Mouse (Mus musculus) v-Abl transformed pro-B cells (cell line): ENCODE results near the gene Plxna1.

Experiments
- in situ Hi-C, 2 experiments: fragments of 400-800 bp; cut with MboI; formaldehyde crosslinking; loops; one replicate each; pipeline ENCODE4 v1.15.1; 2025; ENCODE audit not compliant: unreplicated experiment in 2 of 2

The Plxna1 gene

DNA sequence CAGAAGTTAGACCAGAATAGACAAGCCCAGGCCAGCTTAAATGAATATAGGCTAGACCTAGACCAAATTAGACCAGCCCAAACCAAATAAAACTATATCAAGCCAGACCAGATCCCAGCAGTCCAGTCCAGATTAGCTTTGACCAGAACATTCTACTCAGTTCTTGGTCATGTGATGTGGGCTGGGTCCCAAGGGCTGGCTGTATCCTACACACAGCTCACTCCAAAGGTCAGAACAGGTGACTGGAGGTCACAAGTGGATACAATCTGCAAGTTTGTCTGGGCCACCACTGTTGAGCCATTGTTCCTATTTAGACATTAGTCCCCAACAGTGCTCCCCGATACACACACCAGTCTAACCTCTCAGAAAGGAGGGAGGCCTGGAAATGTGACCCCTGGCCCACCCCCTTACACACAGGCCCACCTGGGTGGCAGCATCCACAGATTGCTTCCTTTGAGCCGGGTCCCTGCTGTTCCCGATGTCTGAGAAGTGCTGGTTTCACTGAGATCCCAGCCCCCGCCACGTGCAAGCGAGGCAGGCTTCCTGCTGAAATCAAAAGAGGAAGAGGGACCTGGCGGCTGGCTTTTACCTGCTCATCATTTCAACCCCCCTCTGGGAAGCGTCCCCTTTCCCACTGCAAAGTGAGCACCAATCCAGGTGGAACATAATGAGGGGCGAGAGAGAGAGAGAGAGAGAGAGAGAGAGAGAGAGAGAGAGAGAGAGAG is 76.7 kb downstream of the Plxna1 start:
- in situ Hi-C loops, result loop anchor here in 1 of 2 experiments (5.0 kb wide), 1 partner anchor 72 kb away; no protein-coding TSS in a partner anchor

DNA sequence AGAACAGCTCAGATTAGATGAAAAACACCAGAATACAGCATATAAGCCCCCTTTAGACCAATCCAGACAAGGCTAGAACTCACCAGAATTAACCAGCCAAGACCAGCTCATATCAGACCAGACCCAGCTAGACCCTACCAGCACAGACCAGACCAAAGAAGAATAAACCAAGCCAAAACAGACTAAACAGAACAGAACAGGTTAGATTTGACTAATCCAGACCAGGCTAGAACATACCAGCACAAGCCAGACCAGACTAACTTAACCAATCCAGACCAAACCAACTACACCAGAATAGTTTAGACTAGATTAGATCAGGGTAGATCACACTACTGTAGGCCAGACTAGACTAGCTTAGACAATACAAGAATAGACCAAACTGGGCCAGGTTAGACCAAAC is 77.3 kb downstream of the Plxna1 start:
- in situ Hi-C loops, result loop anchor here in 1 of 2 experiments (5.0 kb wide), 1 partner anchor 72 kb away; no protein-coding TSS in a partner anchor

DNA sequence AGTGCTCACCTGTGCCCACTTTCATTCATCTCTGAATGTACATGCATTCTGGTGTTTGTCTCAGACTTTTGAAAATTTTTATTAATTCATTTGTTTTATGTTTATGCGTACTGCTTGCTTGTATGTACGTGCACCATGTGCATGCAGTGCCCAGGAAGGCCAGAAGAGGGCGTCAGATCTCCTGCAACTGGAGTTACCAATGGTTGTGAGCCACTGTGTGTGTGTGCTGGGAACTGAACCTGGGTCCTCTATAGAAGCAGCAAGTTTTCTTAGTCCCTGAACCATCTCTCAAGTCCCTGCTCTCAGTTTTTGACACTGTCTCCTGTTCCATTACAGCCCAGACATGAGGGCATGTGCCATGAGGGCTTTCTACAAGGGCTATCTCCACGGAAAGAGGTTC is 79.3 kb downstream of the Plxna1 start:
- in situ Hi-C loops, result no loop called here

DNA sequence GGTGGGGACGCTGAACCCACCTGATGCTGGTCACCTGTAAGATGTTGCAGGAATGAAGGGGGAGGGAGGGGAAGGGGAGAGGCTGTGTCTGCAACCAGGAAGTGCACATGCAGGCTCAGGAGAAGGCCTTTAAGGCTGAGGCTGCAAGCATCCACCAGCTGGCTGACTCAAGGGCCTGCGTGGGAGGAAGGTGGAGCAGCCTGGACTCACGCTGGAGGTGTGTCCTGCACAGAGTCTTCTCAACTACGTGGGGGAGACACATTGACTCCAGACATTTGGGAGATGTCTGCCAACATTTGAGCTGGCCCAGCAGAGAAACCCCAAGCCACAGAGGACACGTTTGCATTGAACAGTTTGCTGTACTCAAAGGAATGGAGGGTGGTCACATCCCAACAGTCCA is 79.8 kb downstream of the Plxna1 start:
- in situ Hi-C loops, result no loop called here

DNA sequence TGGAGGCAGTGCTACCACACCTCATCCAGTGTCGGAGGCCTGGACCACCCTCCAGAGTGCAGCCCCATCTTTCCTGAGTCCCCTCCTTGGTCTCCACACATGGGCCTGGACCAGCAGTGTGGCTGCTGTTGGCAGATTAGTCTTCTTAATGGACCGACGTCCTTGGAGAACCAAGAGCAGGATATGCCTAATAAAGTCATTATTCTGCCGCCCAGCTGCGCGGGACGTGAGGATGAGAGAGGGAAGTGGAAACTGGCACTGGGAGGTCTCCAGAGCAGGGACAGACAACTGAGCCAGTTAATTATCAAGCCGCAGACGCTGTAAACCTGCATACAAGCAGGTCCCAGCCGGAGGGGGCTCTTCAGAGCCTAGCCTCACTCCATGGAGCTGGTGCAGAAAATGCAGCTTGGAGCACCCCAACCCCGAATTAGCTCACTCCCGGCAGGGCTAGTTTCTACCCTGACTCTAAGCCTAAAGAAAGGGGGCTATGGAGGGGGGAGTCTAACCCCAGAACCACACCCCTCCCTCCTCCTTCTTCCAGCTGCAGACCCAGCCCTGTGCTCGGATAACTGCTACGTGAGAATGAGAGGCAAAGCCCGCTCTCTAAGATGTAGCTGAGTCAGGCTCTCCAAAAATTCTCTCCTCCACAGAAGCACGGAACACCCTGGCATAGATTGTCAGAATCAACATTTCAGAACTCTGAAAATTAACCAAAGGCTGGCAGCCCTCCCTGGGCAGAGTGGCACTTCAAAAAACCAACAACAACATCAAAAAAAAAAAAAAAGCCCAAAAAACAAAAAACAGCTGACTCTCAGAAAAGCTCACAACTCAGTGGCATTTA is 80.7 kb downstream of the Plxna1 start:
- in situ Hi-C loops, result no loop called here

DNA sequence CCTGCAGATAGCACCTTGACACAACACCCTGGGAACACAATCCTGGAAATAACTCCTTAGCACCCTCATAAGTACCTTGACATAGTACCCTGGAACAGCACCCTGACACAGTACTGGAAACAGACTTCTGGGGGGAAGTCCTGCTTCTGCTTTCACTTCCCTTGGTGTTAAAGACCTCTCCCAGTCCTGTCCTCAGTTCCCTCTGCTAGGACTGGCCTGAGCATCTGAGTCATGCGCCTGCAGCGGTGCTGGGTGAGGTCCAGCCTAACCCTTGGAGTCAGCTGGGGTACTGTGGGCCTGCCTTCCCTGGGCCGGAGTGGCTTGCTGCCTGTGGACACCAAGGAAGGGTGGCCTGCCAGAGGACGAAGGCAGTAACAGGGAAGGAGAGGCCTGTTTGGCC is 81.9 kb downstream of the Plxna1 start:
- in situ Hi-C loops, result no loop called here

DNA sequence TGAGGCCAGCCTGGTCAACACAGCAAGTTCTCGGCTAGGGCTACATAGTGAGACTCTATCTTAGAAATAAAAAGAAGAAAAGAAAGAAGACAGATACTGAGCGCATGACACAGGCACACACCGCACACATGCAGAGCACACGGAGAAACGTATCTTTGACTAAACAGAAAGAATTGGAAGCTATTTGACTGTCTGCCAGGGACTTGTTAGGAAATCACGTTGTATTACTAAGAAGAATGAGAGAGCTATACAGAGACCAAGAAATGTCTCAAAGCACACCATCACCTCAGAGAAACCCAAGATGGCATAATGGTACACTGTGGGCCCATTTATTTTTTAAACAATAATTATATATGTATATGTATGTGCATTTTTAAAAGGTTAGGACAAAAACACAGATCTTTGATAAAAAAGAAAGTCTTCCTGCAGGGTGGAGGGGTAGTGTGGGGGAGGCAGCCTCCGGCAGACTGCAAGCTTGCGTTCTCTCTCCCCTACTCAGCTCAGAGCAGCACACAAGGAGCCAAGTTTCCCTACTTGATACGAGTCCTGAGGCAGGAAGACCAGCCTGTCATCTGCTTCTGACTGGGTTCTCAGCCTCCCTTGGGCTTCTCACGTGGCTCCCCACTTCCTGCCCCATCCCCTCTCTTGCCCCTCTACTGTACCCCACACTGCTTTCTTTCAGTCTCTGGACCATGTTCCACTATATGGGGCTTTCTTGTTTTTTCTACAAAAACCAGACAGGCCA is 90.5 kb downstream of the Plxna1 start:
- in situ Hi-C loops, result no loop called here

DNA sequence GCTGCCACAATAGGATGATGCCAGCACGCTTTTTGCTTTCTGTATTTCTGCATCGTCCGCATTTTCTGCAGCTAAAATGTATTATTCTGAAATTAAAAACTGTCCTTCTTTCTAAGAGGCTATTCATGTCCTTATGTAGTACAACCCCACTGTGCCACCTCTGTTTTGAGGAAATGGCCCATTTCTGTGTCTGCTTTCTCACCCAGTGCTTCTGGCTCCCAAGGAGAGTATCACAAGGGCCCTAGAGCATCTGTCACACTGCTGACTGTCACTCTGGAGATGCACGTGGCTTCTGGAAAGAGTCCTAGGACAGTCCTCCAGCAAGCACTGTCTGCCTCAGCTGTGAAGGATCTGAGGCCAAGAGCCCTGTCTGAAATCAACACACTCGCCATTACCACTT is 95.2 kb downstream of the Plxna1 start:
- in situ Hi-C loops, result no loop called here
